In the genomic region with DNA sequence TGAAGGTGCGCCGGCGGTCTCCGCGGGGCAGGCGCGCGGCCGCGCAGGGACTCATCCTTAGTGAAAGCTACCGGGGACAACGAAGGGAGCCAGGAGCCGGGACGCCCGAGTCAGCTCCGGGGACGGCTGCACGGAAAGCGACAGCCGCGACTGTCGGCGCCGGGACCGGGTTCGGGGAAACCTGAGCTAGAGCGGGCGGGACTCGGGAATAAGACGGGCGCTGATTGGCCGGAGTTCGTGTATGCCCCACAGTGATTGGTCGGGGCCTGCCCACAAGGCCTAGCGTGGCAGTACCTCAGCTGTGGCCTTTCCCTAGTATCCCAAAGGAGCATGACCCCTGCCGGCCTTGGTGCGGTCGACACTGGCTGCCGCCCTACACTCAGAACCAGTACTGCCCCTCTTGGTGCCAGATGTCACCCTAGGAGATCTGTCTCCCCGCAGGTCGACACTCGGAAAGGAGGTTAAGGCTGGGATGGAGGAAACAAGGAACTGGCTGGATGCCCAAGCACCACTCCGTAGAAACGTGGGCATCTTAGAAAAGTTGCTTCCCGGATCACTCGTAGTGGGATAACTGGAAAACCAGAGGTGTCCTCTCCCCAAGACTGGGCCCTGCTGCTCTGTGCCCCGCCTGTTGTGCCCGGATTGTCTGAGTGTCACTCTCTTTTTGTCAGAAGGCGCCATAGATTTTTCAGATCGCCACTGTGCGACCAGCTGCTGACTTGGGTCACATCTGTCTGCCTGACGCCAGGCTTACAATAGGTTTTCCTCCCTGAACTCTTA, we compare ENCODE assay signal across 8 mouse cellular contexts. TPM values are rescaled to one million over a fixed set of nuclear protein-coding genes. Genes with fewer than 3 reads are reported as not detected.
A peak's percentile ranks its signal among the peaks of the same experiment; 100 is the strongest.
DNase-seq lines count a peak whose midpoint lies in the region; ATAC-seq and TF ChIP-seq lines count a peak whose summit lies in the region.

A gene (minus strand): TSS at position 193 of the 780 bp plus-strand sequence.

- peak; percentile 85 for DNase-seq in MEL-GATA-1-ER (ENCODE audit: extremely low read depth, low read depth)
- DNase-seq in cerebellum, adult 8-10 months, result peak; percentile 99
- peak; percentile 96 for DNase-seq in forelimb bud, embryonic 11.5 days (ENCODE audit: low read depth, low spot score)
- DNase-seq in hindbrain, embryonic 10.5 days (ENCODE audit: low spot score), result peak; percentile 98
- DNase-seq in layer of hippocampus, adult 9-11 months, result peak; percentile 97
- DNase-seq in lung, postnatal 0 days (ENCODE audit: low spot score), result peak; percentile 98
- peak; percentile 98 for DNase-seq in ovary, postnatal 14 days (ENCODE audit: low spot score)
- peak; percentile 96 for DNase-seq in thymus, postnatal 14 days

- TF ChIP-seq EP300 in lung, postnatal 0 days (IDR thresholded peaks at IDR 0.05), result peak; percentile 63; the same call in 1 of the 2 replicates

- H3K9me3 ChIP-seq in hindbrain, embryonic 10.5 days, result no peaks in the 10 kb centered on the region
- H3K9me3 ChIP-seq in lung, postnatal 0 days (ENCODE audit: low read length), result no peaks in the 10 kb centered on the region

- ATAC-seq in lung, postnatal 0 days, result peak; percentile 98

- H3K4me2 ChIP-seq in lung, postnatal 0 days (replicated peaks; ENCODE audit: low read depth, low read length), result peak within 1 kb of the TSS; percentile 64

- H3K36me3 ChIP-seq in hindbrain, embryonic 10.5 days, result 0 out of 2 replicates have a peak, but pooled peaks cover 3% of the 10 kb centered on the region
- no peaks in the 10 kb centered on the region for H3K36me3 ChIP-seq in lung, postnatal 0 days (ENCODE audit: insufficient read depth, low read length)

- H3K27ac ChIP-seq in hindbrain, embryonic 10.5 days, result peak within 1 kb of the TSS; percentile 100
- peak within 1 kb of the TSS; percentile 98 for H3K27ac ChIP-seq in lung, postnatal 0 days (ENCODE audit: low read length)

- H3K9ac ChIP-seq in lung, postnatal 0 days (replicated peaks; ENCODE audit: low read depth), result peak within 1 kb of the TSS; percentile 83

- peak; percentile 56 for TF ChIP-seq CTCF in lung, postnatal 0 days (IDR thresholded peaks at IDR 0.05)

- under 1% methylated on average over 52 of the region's 52 CpGs for WGBS in hindbrain, embryonic 10.5 days
- under 1% methylated on average over 37 of the region's 52 CpGs for WGBS in lung, postnatal 0 days

- H3K4me1 ChIP-seq in hindbrain, embryonic 10.5 days (replicated peaks), result peaks cover 17% of the 10 kb centered on the region
- no peaks in the 10 kb centered on the region for H3K4me1 ChIP-seq in lung, postnatal 0 days (ENCODE audit: insufficient read depth, low read depth, low read length)

- H3K4me3 ChIP-seq in hindbrain, embryonic 10.5 days, result peak within 1 kb of the TSS; percentile 97
- peak within 1 kb of the TSS; percentile 87 for H3K4me3 ChIP-seq in lung, postnatal 0 days (ENCODE audit: low read depth, low read length)

- no peaks in the 10 kb centered on the region for H3K27me3 ChIP-seq in hindbrain, embryonic 10.5 days (ENCODE audit: insufficient read depth, poor library complexity, severe bottlenecking)
- no peaks in the 10 kb centered on the region for H3K27me3 ChIP-seq in lung, postnatal 0 days (replicated peaks; ENCODE audit: insufficient read depth, low read length)

RNA-seq across cellular contexts. Expression of the gene that starts here (rescaled TPM):
- polyA plus RNA-seq in hindbrain, embryonic 10.5 days (2016; fragmentation: Nextera tagmentation; extraction: Ambion mirVana), result 30.8 and 33.0 TPM in 2 replicates
- 12.0 and 15.4 TPM in 2 replicates for polyA plus RNA-seq in lung, postnatal 0 days (2015; fragmentation: Nextera tagmentation; extraction: Ambion mirVana)

Comparison
In these comparisons a context has a peak if more than half of its experiments do, and no peak if none do; other contexts are left out.
1. Peak in every context shown above with its lines: DNase-seq, ATAC-seq, H3K4me3 ChIP-seq and H3K27ac ChIP-seq.